Comparison of ENCODE assay signal across 8 mouse cellular contexts in genomic region chr17:87671890-87672660, GRCm38 (mm10). TPM values are rescaled to one million over a fixed set of nuclear protein-coding genes. Genes with fewer than 3 reads are reported as not detected.
A peak's percentile ranks its signal among the peaks of the same experiment; 100 is the strongest.
DNase-seq lines count a peak whose midpoint lies in the region; ATAC-seq lines count a peak whose summit lies in the region.

Gene Msh2, plus strand, starts transcription at chr17:87672330.

- WGBS in heart, embryonic 10.5 days = under 1% methylated on average over 44 of the region's 44 CpGs
- WGBS in kidney, embryonic 15.5 days = under 1% methylated on average over 44 of the region's 44 CpGs

- H3K4me1 ChIP-seq in heart, embryonic 10.5 days = peaks cover 12% of the 10 kb centered on the region; the same call in 1 of the 2 replicates
- peaks cover 27% of the 10 kb centered on the region for H3K4me1 ChIP-seq in kidney, embryonic 15.5 days

- H3K27ac ChIP-seq in heart, embryonic 10.5 days = peak within 1 kb of the TSS; percentile 94
- H3K27ac ChIP-seq in kidney, embryonic 15.5 days = peak within 1 kb of the TSS; percentile 90

- H3K27me3 ChIP-seq in heart, embryonic 10.5 days (ENCODE audit: insufficient read depth, poor library complexity, severe bottlenecking) = no peaks in the 10 kb centered on the region
- no peaks in the 10 kb centered on the region for H3K27me3 ChIP-seq in kidney, embryonic 15.5 days

- H3K4me2 ChIP-seq in kidney, embryonic 15.5 days = peak within 1 kb of the TSS; percentile 82

- DNase-seq in B cell, adult 2 months = peak; percentile 92 to 94
- DNase-seq in brain, adult 2 months (ENCODE audit: low read depth, low spot score) = peak; percentile 100
- DNase-seq in heart, embryonic 10.5 days (ENCODE audit: low spot score) = peak; percentile 99
- peak; percentile 98 for DNase-seq in liver
- peak; percentile 96 to 99 for DNase-seq in spleen, postnatal 4 days (ENCODE audit: low spot score in 2 of 2)

- H3K4me3 ChIP-seq in heart, embryonic 10.5 days = peak within 1 kb of the TSS; percentile 95
- peak within 1 kb of the TSS; percentile 96 for H3K4me3 ChIP-seq in kidney, embryonic 15.5 days (replicated peaks)

- H3K9ac ChIP-seq in kidney, embryonic 15.5 days = peak within 1 kb of the TSS; percentile 95

- peak; percentile 99 for ATAC-seq in erythroblast, adult 5-6 weeks (replicated peaks; ENCODE audit: low FRiP score, poor library complexity, severe bottlenecking)
- ATAC-seq in kidney, embryonic 15.5 days (replicated peaks; ENCODE audit: low FRiP score) = peak; percentile 99
- ATAC-seq in monocyte, adult 5-6 weeks (replicated peaks; ENCODE audit: insufficient number of reproducible peaks, low FRiP score, low TSS enrichment, poor library complexity, severe bottlenecking) = peak; percentile 99

- peaks cover 3% of the 10 kb centered on the region; the same call in 1 of the 2 replicates for H3K36me3 ChIP-seq in heart, embryonic 10.5 days
- no peaks in the 10 kb centered on the region for H3K36me3 ChIP-seq in kidney, embryonic 15.5 days

- no peaks in the 10 kb centered on the region for H3K9me3 ChIP-seq in heart, embryonic 10.5 days
- no peaks in the 10 kb centered on the region for H3K9me3 ChIP-seq in kidney, embryonic 15.5 days (replicated peaks)

RNA-seq across cellular contexts. Expression of gene Msh2, which starts in this region (rescaled TPM):
- total RNA-seq in erythroblast, adult 5-6 weeks (2015; ENCODE audit: low replicate concordance) = 4.8 and 10.9 TPM in 2 replicates
- total RNA-seq in erythroblast, adult 5-6 weeks (2017; ENCODE audit: low replicate concordance) = 15.4 and 17.3 TPM in 2 replicates
- 63.8 and 75.1 TPM in 2 replicates for polyA plus RNA-seq in heart, embryonic 10.5 days (2016; fragmentation: Nextera tagmentation; extraction: Ambion mirVana)
- polyA plus RNA-seq in kidney, embryonic 15.5 days (2015; fragmentation: Nextera tagmentation; extraction: Ambion mirVana) = 94.8 and 95.1 TPM in 2 replicates
- total RNA-seq in monocyte, adult 5-6 weeks (2017) = 23.8 to 67.9 TPM (median 47.0 TPM) in 3 replicates

Comparison
In these comparisons a context has a peak if more than half of its experiments do, and no peak if none do; other contexts are left out.
1. Peak in every context shown above with its lines: DNase-seq, ATAC-seq, H3K4me3 ChIP-seq and H3K27ac ChIP-seq.